Mouse (Mus musculus): Measurements from ENCODE around the gene Adgrf5. TPM values are rescaled to one million over a fixed set of nuclear protein-coding genes. Genes with fewer than 3 reads are reported as not detected.

The Adgrf5 gene
- total RNA-seq (2023): 0.54 TPM in 1 of 2 replicates, not detected in the other

GRCm38 (mm10) chr17:43359826-43360619, at the start of gene Adgrf5:
Gene Adgrf5, plus strand, starts transcription at chr17:43360451.

DNA sequence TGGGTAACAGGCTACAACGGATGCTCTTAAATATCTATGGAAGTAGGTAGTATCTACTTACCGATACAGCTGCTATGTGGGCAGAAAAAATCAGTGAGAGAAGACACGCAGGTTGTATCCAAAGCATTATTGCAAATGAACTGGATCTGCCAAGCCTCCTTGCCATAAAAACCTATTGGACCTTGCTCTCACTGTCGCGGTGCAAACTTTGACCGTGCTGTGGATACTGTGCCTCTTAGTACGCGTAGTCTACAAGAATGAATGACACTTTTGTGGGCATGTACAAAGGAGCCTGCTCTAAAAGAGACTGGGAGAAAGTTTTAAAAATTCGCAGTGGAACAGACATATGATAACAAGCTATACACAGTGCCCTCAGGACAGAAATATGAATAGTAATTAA, 142.3 kb downstream of the Adgrf5 start, which contains the start of gene Mep1a:
Gene Mep1a (minus strand): TSS at position 221 of the 400 bp plus-strand sequence.

Other genes starting within 250 kb of the Adgrf5 start
- gene Adgrf1, start 90.1 kb upstream of the Adgrf5 start, total RNA-seq (2023): 0.09 TPM in 1 of 2 replicates, not detected in the other
- not detected in 2 replicates for gene Mep1a, start 142.4 kb downstream of the Adgrf5 start, total RNA-seq (2023)
- 0.73 and 0.91 TPM in 2 replicates for gene Ankrd66, start 183.2 kb downstream of the Adgrf5 start, total RNA-seq (2023)
- gene Pla2g7, start 207.6 kb downstream of the Adgrf5 start, total RNA-seq (2023): 100 and 107 TPM in 2 replicates

Data from neutrophil, adult 65 days (primary cell).